Mouse (Mus musculus) CH12.LX (cell line): ENCODE measurements around the gene Ptpn14. TPM values are rescaled to one million over a fixed set of nuclear protein-coding genes. Genes with fewer than 3 reads are reported as not detected.

Source experiments
- DNase-seq: peaks from one replicate; pipeline ENCODE4 v3.0.0-alpha.2; 2013; ENCODE audit errors: extremely low read depth
- H3K27ac ChIP-seq: 2 replicates; pipeline ENCODE4 v1.5.1; 2012; ENCODE audit warnings: low read depth, mild to moderate bottlenecking, control low read depth, moderate library complexity; ENCODE audit not compliant: insufficient read depth
- H3K27me3 ChIP-seq: replicated peaks from 2 replicates; pipeline ENCODE3; 2012; ENCODE audit warnings: inconsistent platforms
- H3K36me3 ChIP-seq, 2 experiments: replicated peaks in 1 of 2; 2 replicates each; pipeline versions ENCODE3 to v1.6.1; 2012; ENCODE audit warnings: inconsistent platforms in 1 of 2, low read length in 1 of 2, mild to moderate bottlenecking in 1 of 2, mixed read lengths in 1 of 2, moderate library complexity in 1 of 2; ENCODE audit not compliant: control insufficient read depth in 1 of 2, insufficient read depth in 1 of 2
- H3K4me1 ChIP-seq, 2 experiments: 2 replicates each; pipeline ENCODE4 v1.6.1; 2012; ENCODE audit warnings: inconsistent platforms in 1 of 2, moderate library complexity in 1 of 2; ENCODE audit not compliant: insufficient read depth in 2 of 2, control insufficient read depth in 1 of 2
- H3K4me2 ChIP-seq: 2 replicates; pipeline ENCODE4 v1.6.1; 2012; ENCODE audit warnings: low read depth, mild to moderate bottlenecking, control low read depth; ENCODE audit not compliant: poor library complexity, insufficient read depth, severe bottlenecking
- H3K4me3 ChIP-seq, 3 experiments: fragments of 150-350 bp in 1 of 3; sonication (generic) in 1 of 3; replicated peaks in 1 of 3; 2 replicates each; pipeline versions ENCODE3 to v1.5.1; 2011 to 2012; ENCODE audit warnings: low read depth in 2 of 3, low read length in 2 of 3, mild to moderate bottlenecking in 2 of 3, moderate library complexity in 2 of 3, control low read depth in 1 of 3, improper control_type of control experiment in 1 of 3, inconsistent platforms in 1 of 3, mixed read lengths in 1 of 3; ENCODE audit not compliant: poor library complexity in 1 of 3
- H3K79me2 ChIP-seq: replicated peaks from 2 replicates; pipeline ENCODE4 v1.6.1; 2012; ENCODE audit warnings: mild to moderate bottlenecking, moderate library complexity; ENCODE audit not compliant: control insufficient read depth, poor library complexity, insufficient read depth, severe bottlenecking; ENCODE audit errors: extremely low read depth
- H3K9ac ChIP-seq: 2 replicates; pipeline ENCODE4 v1.6.1; 2012; ENCODE audit warnings: low read depth, mild to moderate bottlenecking, control low read depth, moderate library complexity; ENCODE audit not compliant: insufficient read depth
- H3K9me3 ChIP-seq: replicated peaks from 2 replicates; pipeline ENCODE3; 2012; ENCODE audit warnings: low read length, inconsistent platforms, mixed read lengths
- BHLHE40 ChIP-seq: IDR thresholded peaks from 2 replicates; pipeline ENCODE4 v1.6.1; 2011; ENCODE audit warnings: mild to moderate bottlenecking, low read depth, low read length, improper control_type of control experiment
- CTCF ChIP-seq, 2 experiments: IDR thresholded peaks in 1 of 2; conservative IDR thresholded peaks in 1 of 2; 2 replicates each; pipeline ENCODE4 v1.5.1; 2011 to 2012; ENCODE audit warnings: low read depth in 2 of 2, low read length in 2 of 2, improper control_type of control experiment in 1 of 2, inconsistent platforms in 1 of 2, mild to moderate bottlenecking in 1 of 2, moderate library complexity in 1 of 2
- ELF1 ChIP-seq: IDR thresholded peaks from 2 replicates; pipeline ENCODE4 v1.6.1; 2014; ENCODE audit warnings: low read depth, mild to moderate bottlenecking, inconsistent platforms, low read length, improper control_type of control experiment
- GABPA ChIP-seq: IDR thresholded peaks from 2 replicates; pipeline ENCODE4 v1.6.1; 2012; ENCODE audit warnings: low read depth, low read length, improper control_type of control experiment, inconsistent platforms; ENCODE audit not compliant: insufficient replicate concordance
- HCFC1 ChIP-seq: IDR thresholded peaks from 2 replicates; pipeline ENCODE4 v1.6.1; 2012; ENCODE audit warnings: low read depth, mild to moderate bottlenecking, inconsistent platforms, low read length, improper control_type of control experiment
- KAT2A ChIP-seq: IDR thresholded peaks from 2 replicates; pipeline ENCODE4 v1.6.1; 2012; ENCODE audit warnings: low read length, improper control_type of control experiment, inconsistent platforms; ENCODE audit not compliant: insufficient replicate concordance
- MAZ ChIP-seq: IDR thresholded peaks from 2 replicates; pipeline ENCODE4 v1.6.1; 2012; ENCODE audit warnings: low read depth, mild to moderate bottlenecking, inconsistent platforms, low read length, improper control_type of control experiment, moderate library complexity
- MXI1 ChIP-seq: IDR thresholded peaks from 2 replicates; pipeline ENCODE4 v1.6.1; 2011; ENCODE audit warnings: mild to moderate bottlenecking, low read depth, low read length, improper control_type of control experiment
- MYC ChIP-seq: IDR thresholded peaks from 2 replicates; pipeline ENCODE4 v1.6.1; 2011; ENCODE audit warnings: low read depth, mild to moderate bottlenecking, improper control_type of control experiment, low read length
- NELFE ChIP-seq: IDR thresholded peaks from 2 replicates; pipeline ENCODE4 v1.6.1; 2011; ENCODE audit warnings: low read depth, low read length, improper control_type of control experiment
- PAX5 ChIP-seq: IDR thresholded peaks from 2 replicates; pipeline ENCODE4 v1.6.1; 2012; ENCODE audit warnings: low read length, inconsistent platforms, mixed read lengths
- POLR2A ChIP-seq: IDR thresholded peaks from 2 replicates; pipeline ENCODE4 v1.6.1; 2011; ENCODE audit warnings: low read depth, mild to moderate bottlenecking, improper control_type of control experiment, low read length
- RAD21 ChIP-seq: IDR thresholded peaks from 2 replicates; pipeline ENCODE4 v1.6.1; 2011; ENCODE audit warnings: low read depth, mild to moderate bottlenecking, low read length, improper control_type of control experiment, moderate library complexity
- RCOR1 ChIP-seq: conservative IDR thresholded peaks from 2 replicates; pipeline ENCODE4 v1.6.1; 2012; ENCODE audit warnings: low read depth, mild to moderate bottlenecking, inconsistent platforms, low read length, improper control_type of control experiment
- SMC3 ChIP-seq: IDR thresholded peaks from 2 replicates; pipeline ENCODE4 v1.6.1; 2011; ENCODE audit warnings: low read depth, low read length, improper control_type of control experiment
- TBP ChIP-seq: conservative IDR thresholded peaks from 2 replicates; pipeline ENCODE4 v1.6.1; 2011; ENCODE audit warnings: low read depth, low read length, improper control_type of control experiment
- USF1 ChIP-seq: IDR thresholded peaks from 2 replicates; pipeline ENCODE4 v1.6.1; 2014; ENCODE audit warnings: low read depth, mild to moderate bottlenecking, inconsistent platforms, low read length, improper control_type of control experiment
- USF2 ChIP-seq: conservative IDR thresholded peaks from 2 replicates; pipeline ENCODE4 v1.6.1; 2011; ENCODE audit warnings: low read depth, low read length, improper control_type of control experiment
- ZKSCAN1 ChIP-seq: IDR thresholded peaks from 2 replicates; pipeline ENCODE4 v1.6.1; 2012; ENCODE audit warnings: low read depth, inconsistent platforms, low read length, improper control_type of control experiment, borderline replicate concordance
- ZMIZ1 ChIP-seq: IDR thresholded peaks from 2 replicates; pipeline ENCODE4 v1.6.1; 2012; ENCODE audit warnings: low read depth, mild to moderate bottlenecking, inconsistent platforms, low read length, improper control_type of control experiment
- ZNF384 ChIP-seq: IDR thresholded peaks from 2 replicates; pipeline ENCODE4 v1.6.1; 2012; ENCODE audit warnings: low read depth, low read length, improper control_type of control experiment, inconsistent platforms
- dilution Hi-C: fragments of 300-500 bp; cut with MboI; formaldehyde crosslinking; loops from 2 replicates; pipeline ENCODE4 v1.14.3; 2020; ENCODE audit warnings: low sequenced_read_pairs; ENCODE audit not compliant: extremely low pct_unique_long_range_greater_than_20kb, extremely low pct_ligation_motif_present
- in situ Hi-C: fragments of 300-500 bp; cut with MboI; formaldehyde crosslinking; loops from 3 replicates; pipeline ENCODE4 v1.14.3; 2019; ENCODE audit warnings: low sequenced_read_pairs, low pct_ligation_motif_present, low pct_unique_long_range_greater_than_20kb, mixed read lengths
- polyA plus RNA-seq: library from polyadenylated mRNA; unstranded; fragments of >175 nt; gene quantifications from 2 replicates; pipeline ENCODE4 v1.2.1, GENCODE M21; 2012; ENCODE audit warnings: low read depth; ENCODE audit not compliant: insufficient read length
- total RNA-seq, 2 experiments: library from RNA; depleted of rRNA; stranded (reverse); fragments of 300-350 nt in 1 of 2; fragments of >200 nt in 1 of 2; gene quantifications; 2 replicates each; pipeline ENCODE4 v1.2.3; 2012 to 2014

The Ptpn14 gene
- total and polyA plus RNA-seq, 3 experiments: under 0.01 to 0.10 TPM; not detected in 1

GRCm38 (mm10) chr1:189860112-189860941, 132.3 kb downstream of the Ptpn14 start:
- no peaks in the 10 kb centered on the region for H3K27me3 ChIP-seq
- no peaks in the 10 kb centered on the region for H3K9me3 ChIP-seq
- dilution Hi-C loops (no loop called here), in situ Hi-C loops (no loop called here)
- H3K79me2 ChIP-seq: no peaks in the 10 kb centered on the region
- no peak for DNase-seq
- H3K27ac ChIP-seq: no peak overlapping the region
- H3K4me3 ChIP-seq: no peak overlapping the region
- H3K9ac ChIP-seq: no peak overlapping the region
- H3K4me1 ChIP-seq: peaks cover 5 to 16% of the 10 kb centered on the region in 2 experiments
- no peak for TF ChIP-seq MYC
- TF ChIP-seq ZMIZ1: no peak
- TF ChIP-seq HCFC1: no peak
- TF ChIP-seq KAT2A: no peak
- no peak for TF ChIP-seq ELF1
- TF ChIP-seq CTCF (conservative IDR thresholded peaks at IDR 0.05 in 1 of 2, IDR thresholded peaks at IDR 0.05 in 1 of 2; ENCODE audit: low read depth in 2 of 2, low read length in 2 of 2): peak in 1 of 2 experiments; percentile 62; a peak in 2 of 4 replicates
- TF ChIP-seq BHLHE40: 0 out of 2 replicates have a peak, but pooled peaks have one; percentile 17
- TF ChIP-seq RAD21: peak; percentile 58
- TF ChIP-seq MXI1: no peak
- TF ChIP-seq SMC3: peak; percentile 63
- H3K36me3 ChIP-seq: no peaks in the 10 kb centered on the region
- H3K4me2 ChIP-seq: no peak overlapping the region

GRCm38 (mm10) chr1:189860942-189861315, 132.9 kb downstream of the Ptpn14 start:
- no peak overlapping the region for H3K4me2 ChIP-seq
- H3K9me3 ChIP-seq: no peaks in the 10 kb centered on the region
- no peak overlapping the region for H3K4me3 ChIP-seq
- in situ Hi-C loops (no loop called here), dilution Hi-C loops (no loop called here)
- no peaks in the 10 kb centered on the region for H3K79me2 ChIP-seq
- H3K36me3 ChIP-seq: no peaks in the 10 kb centered on the region
- DNase-seq: no peak
- H3K4me1 ChIP-seq: peaks cover 5 to 16% of the 10 kb centered on the region in 2 experiments
- H3K27me3 ChIP-seq: no peaks in the 10 kb centered on the region
- no peak overlapping the region for H3K9ac ChIP-seq
- TF ChIP-seq MYC (no peak), USF1 (no peak), NELFE (no peak), MXI1 (no peak), RCOR1 (no peak), GABPA (no peak), PAX5 (no peak), MAZ (no peak), ZKSCAN1 (no peak), USF2 (no peak), POLR2A (no peak), TBP (no peak), BHLHE40 (no peak), ZNF384 (no peak), SMC3 (no peak)
- no peak overlapping the region for H3K27ac ChIP-seq
